Mouse (Mus musculus) G1E (cell line): ENCODE measurements at regions not wholly inside any gene's neighbourhood (a gene's known extent, or its start where the extent isn't known, plus 50 kb on each side); places are given as distances from the start of the nearest gene placed in this dataset.

Experiments
- CTCF ChIP-seq: IDR thresholded peaks from 2 replicates; pipeline ENCODE4 v1.5.1; 2012; ENCODE audit warnings: low read depth, low read length, inconsistent platforms, mixed read lengths
- GATA1 ChIP-seq: IDR thresholded peaks from 2 replicates; pipeline ENCODE4 v1.6.1; 2012; ENCODE audit warnings: borderline replicate concordance, low read length, inconsistent platforms, mixed read lengths
- POLR2AphosphoS5 ChIP-seq: IDR thresholded peaks from 2 replicates; pipeline ENCODE4 v1.6.1; 2012; ENCODE audit warnings: low read depth, low read length, inconsistent platforms; ENCODE audit not compliant: insufficient replicate concordance
- TAL1 ChIP-seq: conservative IDR thresholded peaks from 2 replicates; pipeline ENCODE4 v1.6.1; 2012; ENCODE audit warnings: low read depth, low read length, inconsistent platforms, mixed read lengths

GRCm38 (mm10) chr13:39278101-39278500 is 317.4 kb upstream of the Slc35b3 start:
- TF ChIP-seq CTCF (no peak), GATA1 (no peak), POLR2AphosphoS5 (no peak), TAL1 (no peak)
